Mouse (Mus musculus): ENCODE results near the gene Gm10134.

- no peak for TF ChIP-seq CTCF (IDR thresholded peaks at IDR 0.05; ENCODE audit: low read depth, low read length)
- TF ChIP-seq POLR2A (IDR thresholded peaks at IDR 0.05; ENCODE audit: extremely low read depth, insufficient read depth, low read length) = no peak
These were observed 14.7 kb downstream of the Gm10134 start for GRCm38 (mm10) chr2:28520581-28520980.
